Mouse (Mus musculus) bone marrow macrophage, adult 2 months (primary cell): ENCODE data around the gene Lgals3bp.

Experiments
- CTCF ChIP-seq: IDR thresholded peaks from 2 replicates; pipeline ENCODE4 v1.5.1; 2012; ENCODE audit warnings: low read depth, mild to moderate bottlenecking, low read length, moderate library complexity
- POLR2A ChIP-seq: IDR thresholded peaks from 2 replicates; pipeline ENCODE4 v1.6.1; 2012; ENCODE audit warnings: mild to moderate bottlenecking, low read depth, low read length, borderline replicate concordance

DNA sequence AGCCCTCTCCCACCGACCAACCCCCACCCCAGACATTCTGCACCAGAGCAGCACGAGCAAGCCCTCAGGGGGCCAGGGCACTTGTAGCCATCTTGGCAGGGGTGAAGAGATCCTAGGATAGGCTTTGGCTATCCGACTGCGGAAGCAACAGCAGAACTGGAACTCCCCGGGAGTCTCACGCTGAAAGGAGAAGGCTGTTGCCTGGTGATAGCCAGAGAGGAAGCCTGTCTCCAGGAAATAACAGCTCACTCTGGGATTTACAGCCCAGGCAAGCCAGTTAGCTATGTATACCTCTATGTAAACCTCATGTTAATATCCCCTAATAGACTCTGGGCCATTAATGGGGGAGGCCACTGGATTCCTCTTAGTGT is 1.3 kb downstream of the Lgals3bp start:
- no peak for TF ChIP-seq CTCF
- TF ChIP-seq POLR2A, result no peak
